Mouse (Mus musculus) ES-Bruce4 (cell line): ENCODE measurements around the gene Zfp511. TPM values are rescaled to one million over a fixed set of nuclear protein-coding genes. Genes with fewer than 3 reads are reported as not detected.
A peak's percentile ranks its signal among the peaks of the same experiment; 100 is the strongest.

Source experiments
- H3K27ac ChIP-seq: 2 replicates; pipeline ENCODE4 v1.5.1; 2012; ENCODE audit warnings: low read length, inconsistent platforms; ENCODE audit not compliant: insufficient read depth
- H3K27me3 ChIP-seq: 2 replicates; pipeline ENCODE4 v1.6.1; 2012; ENCODE audit warnings: mild to moderate bottlenecking, low read length, inconsistent platforms; ENCODE audit not compliant: control insufficient read depth, poor library complexity, insufficient read depth, severe bottlenecking
- H3K36me3 ChIP-seq: 2 replicates; pipeline ENCODE4 v1.6.1; 2012; ENCODE audit warnings: inconsistent platforms, mild to moderate bottlenecking, low read length, moderate library complexity; ENCODE audit not compliant: control insufficient read depth, poor library complexity, insufficient read depth, severe bottlenecking
- H3K4me1 ChIP-seq: one replicate; pipeline ENCODE4 v1.8.1; 2011; ENCODE audit warnings: low read length; ENCODE audit not compliant: control insufficient read depth, insufficient read depth
- H3K4me3 ChIP-seq: 2 replicates; pipeline ENCODE4 v1.5.1; 2011; ENCODE audit warnings: low read depth, mild to moderate bottlenecking, low read length
- H3K9ac ChIP-seq: 2 replicates; pipeline ENCODE4 v1.6.1; 2012; ENCODE audit warnings: low read depth, mild to moderate bottlenecking, inconsistent platforms; ENCODE audit not compliant: poor library complexity, severe bottlenecking
- H3K9me3 ChIP-seq: replicated peaks from 2 replicates; pipeline ENCODE4 v1.6.1; 2012; ENCODE audit warnings: mild to moderate bottlenecking, low read length, inconsistent platforms; ENCODE audit not compliant: control insufficient read depth, poor library complexity, insufficient read depth, severe bottlenecking
- CTCF ChIP-seq: IDR thresholded peaks from one replicate; pipeline ENCODE4 v1.8.1; 2011; ENCODE audit warnings: low read depth, low read length
- EP300 ChIP-seq: IDR thresholded peaks from 2 replicates; pipeline ENCODE4 v1.6.1; 2011; ENCODE audit warnings: low read depth, low read length; ENCODE audit not compliant: insufficient read depth
- POLR2A ChIP-seq: IDR thresholded peaks from one replicate; pipeline ENCODE4 v1.8.1; 2011; ENCODE audit warnings: low read length; ENCODE audit not compliant: insufficient read depth
- polyA plus RNA-seq: library from polyadenylated mRNA; stranded (reverse); fragments of >200 nt; gene quantifications from 2 replicates; pipeline ENCODE4 v1.2.4, GENCODE M21; 2011; ENCODE audit warnings: low read depth; ENCODE audit not compliant: missing spikeins, insufficient read depth, insufficient read length

Gene Zfp511
- polyA plus RNA-seq, 1 experiment: 25.4 TPM

GRCm38 (mm10) chr7:140080503-140081156, 44.4 kb downstream of the Zfp511 start:
- Histone ChIP-seq H3K4me1 (no peaks in the 10 kb centered on the region), H3K27ac (no peak overlapping the region), H3K4me3 (no peak overlapping the region), H3K9ac (no peak overlapping the region), H3K27me3 (no peaks in the 10 kb centered on the region), H3K36me3 (no peaks in the 10 kb centered on the region), H3K9me3 (no peaks in the 10 kb centered on the region)
- TF ChIP-seq CTCF (no peak), EP300 (no peak), POLR2A (no peak)

DNA sequence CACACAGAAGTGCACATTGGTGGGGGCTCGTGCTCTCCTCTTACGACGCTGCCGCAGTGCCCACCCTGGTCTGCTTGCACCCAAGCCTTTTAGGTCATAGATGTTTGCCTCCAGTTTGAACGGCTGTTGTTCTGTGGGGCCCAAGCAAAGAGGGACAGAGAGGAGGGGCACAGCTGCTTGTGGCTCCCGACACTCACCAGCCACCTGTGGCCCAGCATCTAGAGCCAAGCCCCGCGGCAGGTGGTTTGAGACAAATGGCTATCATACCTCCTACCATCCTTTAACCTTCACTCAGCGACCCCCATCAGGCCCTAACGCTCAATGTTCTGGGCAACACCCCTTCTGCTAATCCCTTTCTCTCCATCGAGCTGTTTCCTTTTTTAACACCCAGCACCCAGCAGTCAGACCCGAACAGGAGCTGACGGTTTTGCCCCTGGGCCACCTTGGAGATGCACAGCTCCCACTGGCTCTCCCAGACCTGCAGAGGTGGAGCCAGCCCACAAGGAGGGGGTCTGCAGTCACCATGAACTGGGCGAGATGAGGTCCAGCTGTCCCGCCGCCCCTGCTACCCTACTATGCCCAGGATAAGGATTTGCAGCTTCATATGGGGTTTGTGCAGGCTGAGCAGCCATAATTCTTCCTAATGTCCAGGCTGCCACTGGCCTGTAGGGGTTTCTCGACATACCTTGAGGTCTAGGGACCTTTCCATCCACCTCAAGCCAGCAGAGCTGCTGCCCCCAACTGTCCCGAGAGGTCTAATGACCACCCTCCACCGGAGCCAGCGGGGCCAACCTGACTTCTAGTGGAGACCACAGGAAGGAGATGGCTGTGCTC, 45.4 kb downstream of the Zfp511 start:
- no peak overlapping the region for H3K4me3 ChIP-seq
- H3K27me3 ChIP-seq: no peaks in the 10 kb centered on the region
- H3K9me3 ChIP-seq: no peaks in the 10 kb centered on the region
- H3K4me1 ChIP-seq: no peaks in the 10 kb centered on the region
- TF ChIP-seq POLR2A (no peak), EP300 (no peak), CTCF (no peak)
- H3K36me3 ChIP-seq: no peaks in the 10 kb centered on the region
- no peak overlapping the region for H3K27ac ChIP-seq
- H3K9ac ChIP-seq: no peak overlapping the region

DNA sequence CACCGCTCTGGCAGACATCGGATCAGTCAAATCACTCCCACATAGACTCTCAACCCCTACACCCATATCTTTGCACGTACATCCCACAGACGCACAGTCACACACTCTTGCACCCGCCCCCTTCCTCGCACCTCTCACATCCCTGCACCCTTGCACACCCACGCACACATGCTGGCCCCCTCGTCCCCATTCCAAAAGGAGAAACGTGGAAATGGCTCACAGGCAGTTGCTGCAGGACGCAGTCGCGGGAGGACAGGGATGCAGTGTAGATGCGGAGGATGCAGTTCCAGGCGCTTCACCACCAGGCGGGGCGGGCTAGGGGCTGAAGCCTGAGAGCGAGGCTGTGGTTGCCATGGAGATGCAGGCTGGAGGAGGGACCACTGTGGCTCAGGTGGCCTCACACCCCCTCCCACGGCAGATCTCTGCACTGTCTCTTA, 46.1 kb downstream of the Zfp511 start, which contains the start of gene Caly:
Gene Caly, minus strand, starts transcription at position 307 of the 437 bp plus-strand sequence.
- Histone ChIP-seq H3K9ac (no peak within 1 kb of the TSS), H3K4me3 (no peak within 1 kb of the TSS), H3K27ac (no peak within 1 kb of the TSS), H3K36me3 (no peaks in the 10 kb centered on the region), H3K4me1 (no peaks in the 10 kb centered on the region), H3K27me3 (no peaks in the 10 kb centered on the region), H3K9me3 (no peaks in the 10 kb centered on the region)
- TF ChIP-seq CTCF (peak; percentile 41), EP300 (no peak), POLR2A (no peak)

Other genes starting within 250 kb of the Zfp511 start
- not detected in 2 replicates for gene Adgra1, start 202.2 kb upstream of the Zfp511 start, polyA plus RNA-seq
- gene Kndc1, start 141.7 kb upstream of the Zfp511 start, polyA plus RNA-seq: 5.4 and 5.6 TPM in 2 replicates
- gene Utf1, start 92.6 kb upstream of the Zfp511 start, polyA plus RNA-seq: 244 and 276 TPM in 2 replicates
- 3.6 and 3.9 TPM in 2 replicates for gene 6430531B16Rik, start 57.6 kb upstream of the Zfp511 start, polyA plus RNA-seq
- gene Adam8, start 43.8 kb upstream of the Zfp511 start, polyA plus RNA-seq: 9.2 and 10.6 TPM in 2 replicates
- 36.3 and 38.3 TPM in 2 replicates for gene Tubgcp2, start 278 bp downstream of the Zfp511 start, polyA plus RNA-seq
- not detected in 2 replicates for gene Msx3, start 12.7 kb downstream of the Zfp511 start, polyA plus RNA-seq
- 0.84 and 0.91 TPM in 2 replicates for gene Caly, start 46.2 kb downstream of the Zfp511 start, polyA plus RNA-seq
- not detected in 2 replicates for gene Prap1, start 57.0 kb downstream of the Zfp511 start, polyA plus RNA-seq
- gene Fuom, start 66.0 kb downstream of the Zfp511 start, polyA plus RNA-seq: 24.1 and 30.6 TPM in 2 replicates
- 19.6 and 21.4 TPM in 2 replicates for gene Paox, start 79.4 kb downstream of the Zfp511 start, polyA plus RNA-seq
- 107 and 109 TPM in 2 replicates for gene Echs1, start 80.1 kb downstream of the Zfp511 start, polyA plus RNA-seq
- 43.2 and 44.0 TPM in 2 replicates for gene Mtg1, start 101.2 kb downstream of the Zfp511 start, polyA plus RNA-seq
- 0.24 TPM in 1 of 2 replicates, not detected in the other for gene Sprn, start 118.5 kb downstream of the Zfp511 start, polyA plus RNA-seq
- not detected in 2 replicates for gene Olfr522, start 128.4 kb downstream of the Zfp511 start, polyA plus RNA-seq
- not detected in 2 replicates for gene Olfr523, start 136.8 kb downstream of the Zfp511 start, polyA plus RNA-seq
- gene Olfr524, start 169.6 kb downstream of the Zfp511 start, polyA plus RNA-seq: not detected in 2 replicates
- not detected in 2 replicates for gene Cd163l1, start 181.9 kb downstream of the Zfp511 start, polyA plus RNA-seq
- gene 5830411N06Rik, start 210.9 kb downstream of the Zfp511 start, polyA plus RNA-seq: not detected in 2 replicates